Mouse (Mus musculus): ENCODE data around the gene Gm21304.
"Not testable (repeated sequence)": the region's sequence is repeated elsewhere in the genome, so short reads cannot be mapped to it uniquely, and the experiment has no call there.

Gm21304 gene

GRCm38 (mm10) chr10:104168215-104168614 is at the start of gene Gm21304:
Gm21304 (plus strand) TSS chr10:104168515.
- not testable (repeated sequence) for DNase-seq (ENCODE audit: extremely low read depth, low read depth)

- DNase-seq (ENCODE audit: extremely low read depth, low read depth) = not testable (repeated sequence)
Observed at GRCm38 (mm10) chr10:104142687-104143086, 25.6 kb upstream of the Gm21304 start, which contains the start of gene Gm21293. Gm21293 (plus strand) TSS chr10:104142987.

- not testable (repeated sequence) for DNase-seq (ENCODE audit: extremely low read depth, low read depth)
Observed at GRCm38 (mm10) chr10:104151197-104151596, 17.1 kb upstream of the Gm21304 start, which contains the start of gene Gm6763. Gm6763 (plus strand) TSS chr10:104151497.

- not testable (repeated sequence) for DNase-seq (ENCODE audit: extremely low read depth, low read depth)
Observed at GRCm38 (mm10) chr10:104159706-104160105, 8.6 kb upstream of the Gm21304 start, which contains the start of gene Gm8764. Gm8764 (plus strand) TSS chr10:104160006.

- not testable (repeated sequence) for DNase-seq (ENCODE audit: extremely low read depth, low read depth)
Observed at GRCm38 (mm10) chr10:104176724-104177123, 8.4 kb downstream of the Gm21304 start, which contains the start of gene Gm21312. Gm21312 (plus strand) TSS chr10:104177024.

- DNase-seq (ENCODE audit: extremely low read depth, low read depth) = not testable (repeated sequence)
Observed at GRCm38 (mm10) chr10:104185233-104185632, 16.9 kb downstream of the Gm21304 start, which contains the start of gene Gm20765. Gm20765 (plus strand) TSS chr10:104185533.

GRCm38 (mm10) chr10:104193742-104194141 is 25.4 kb downstream of the Gm21304 start, which contains the start of gene Gm4340:
Gm4340 (plus strand) TSS chr10:104194042.
- DNase-seq (ENCODE audit: extremely low read depth, low read depth) = not testable (repeated sequence)

- no peak for DNase-seq (ENCODE audit: extremely low read depth, low read depth)
Observed at GRCm38 (mm10) chr10:104209655-104210054, 41.3 kb downstream of the Gm21304 start.

GRCm38 (mm10) chr10:104210268-104210990 is 42.1 kb downstream of the Gm21304 start:
- DNase-seq (ENCODE audit: extremely low read depth, low read depth) = no peak

- DNase-seq (ENCODE audit: extremely low read depth, low read depth) = no peak
Observed at GRCm38 (mm10) chr10:104214527-104214926, 46.2 kb downstream of the Gm21304 start.
